Mouse (Mus musculus): ENCODE results near the gene Pabpc1l.

GRCm38 (mm10) chr2:164041523-164041922, 16.3 kb downstream of the Pabpc1l start:
- TF ChIP-seq POLR2A (IDR thresholded peaks at IDR 0.05; ENCODE audit: insufficient read depth, low read depth, low read length) (no peak), CTCF (IDR thresholded peaks at IDR 0.05) (no peak)

Measured in heart, adult 2 months (tissue).